Mouse (Mus musculus): ENCODE data around the gene Kcnab3.

GRCm38 (mm10) chr11:69372056-69372779 is 46.2 kb downstream of the Kcnab3 start:
- TF ChIP-seq CTCF (IDR thresholded peaks at IDR 0.05; ENCODE audit: low read depth) (no peak), EP300 (IDR thresholded peaks at IDR 0.05; ENCODE audit: low read depth) (no peak)
